Mouse (Mus musculus): ENCODE data around the gene Il20rb. TPM values are rescaled to one million over a fixed set of nuclear protein-coding genes. Genes with fewer than 3 reads are reported as not detected.

Gene Il20rb
- polyA plus RNA-seq, 1 experiment from 2014 or later: 3.7 TPM

DNA sequence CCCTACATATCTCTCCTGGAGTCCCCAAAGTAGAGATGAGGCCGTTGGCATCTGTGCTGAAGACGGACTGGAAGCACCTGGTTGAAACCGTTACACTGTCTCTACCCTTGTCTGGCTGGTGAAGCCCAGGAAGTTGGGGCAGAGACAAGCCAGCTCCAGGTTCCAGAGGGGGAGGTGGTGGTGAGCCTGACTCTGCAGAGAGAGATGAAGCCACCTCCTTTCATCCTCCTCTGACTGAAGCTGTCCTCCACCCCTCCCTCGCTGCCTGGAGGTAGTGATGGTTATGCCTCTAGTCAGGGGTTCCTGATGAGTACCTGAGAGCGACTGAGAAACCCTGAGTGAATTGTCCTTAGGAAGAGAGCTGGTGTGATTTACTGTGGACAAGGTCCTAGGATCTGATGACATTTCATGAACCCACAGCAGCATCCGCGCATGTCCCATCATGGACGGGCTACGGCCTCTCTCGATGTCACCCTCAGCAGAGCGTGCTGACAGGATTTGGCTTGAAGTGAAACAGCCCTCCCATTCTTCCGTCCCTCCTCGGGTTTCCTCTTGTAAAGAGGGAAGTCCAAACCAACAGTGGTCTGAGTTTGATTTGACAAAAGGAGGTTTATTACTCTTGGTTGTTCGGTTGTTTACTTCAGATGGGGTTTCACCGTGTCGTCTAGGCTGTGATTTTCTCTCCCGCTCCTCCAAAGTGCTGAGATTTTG is 28.5 kb downstream of the Il20rb start:
- no peaks in the 10 kb centered on the region for H3K27me3 ChIP-seq (replicated peaks; ENCODE audit: control insufficient read depth, insufficient read depth, low read length)
- no peak overlapping the region for H3K4me3 ChIP-seq (ENCODE audit: low read depth, low read length)
- no peak overlapping the region for H3K9ac ChIP-seq (ENCODE audit: low read depth, low read length)
- 0 out of 2 replicates have a peak, but pooled peaks cover 10% of the 10 kb centered on the region for H3K36me3 ChIP-seq (ENCODE audit: control insufficient read depth, insufficient read depth, low read length)
- H3K4me2 ChIP-seq (ENCODE audit: low read depth, low read length): no peak overlapping the region
- no peak overlapping the region for H3K27ac ChIP-seq (replicated peaks; ENCODE audit: low read depth, low read length)
- ATAC-seq (ENCODE audit: low read depth) (no peak), DNase-seq (ENCODE audit: low spot score) (no peak)
- H3K9me3 ChIP-seq (ENCODE audit: control insufficient read depth, low read length): no peaks in the 10 kb centered on the region
- WGBS: 84% methylated on average over 17 of the region's 17 CpGs
- 0 out of 2 replicates have a peak, but pooled peaks cover 2% of the 10 kb centered on the region for H3K4me1 ChIP-seq (ENCODE audit: control insufficient read depth, insufficient read depth, low read length)

DNA sequence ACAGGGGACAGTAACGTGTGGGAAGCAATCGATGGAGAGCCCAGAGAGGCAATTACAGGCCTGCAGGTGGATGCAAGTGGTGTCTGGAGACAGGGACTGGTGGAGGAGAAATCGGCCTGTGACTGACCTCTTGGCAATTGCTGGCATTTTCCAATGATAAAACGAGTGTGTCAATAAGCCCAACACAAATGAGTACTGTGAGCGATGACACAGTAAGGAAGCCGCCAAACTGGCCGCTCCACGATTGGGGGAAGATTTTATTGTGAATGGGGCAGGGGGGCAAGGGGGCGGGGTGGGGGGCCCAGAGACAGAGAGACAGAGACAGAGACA is 32.0 kb downstream of the Il20rb start:
- Histone ChIP-seq H3K9ac (ENCODE audit: low read depth, low read length) (peak overlapping the region; percentile 62), H3K4me2 (ENCODE audit: low read depth, low read length) (peak overlapping the region; percentile 79), H3K27ac (replicated peaks; ENCODE audit: low read depth, low read length) (no peak overlapping the region), H3K27me3 (replicated peaks; ENCODE audit: control insufficient read depth, insufficient read depth, low read length) (no peaks in the 10 kb centered on the region), H3K9me3 (ENCODE audit: control insufficient read depth, low read length) (no peaks in the 10 kb centered on the region), H3K4me3 (ENCODE audit: low read depth, low read length) (peak overlapping the region; percentile 43), H3K36me3 (ENCODE audit: control insufficient read depth, insufficient read depth, low read length) (0 out of 2 replicates have a peak, but pooled peaks cover 8% of the 10 kb centered on the region), H3K4me1 (ENCODE audit: control insufficient read depth, insufficient read depth, low read length) (0 out of 2 replicates have a peak, but pooled peaks cover 2% of the 10 kb centered on the region)
- ATAC-seq (ENCODE audit: low read depth) (0 out of 2 replicates have a peak, but pooled peaks have one; percentile 10), DNase-seq (ENCODE audit: low spot score) (no peak)
- WGBS: 20% methylated on average over 9 of the region's 9 CpGs

DNA sequence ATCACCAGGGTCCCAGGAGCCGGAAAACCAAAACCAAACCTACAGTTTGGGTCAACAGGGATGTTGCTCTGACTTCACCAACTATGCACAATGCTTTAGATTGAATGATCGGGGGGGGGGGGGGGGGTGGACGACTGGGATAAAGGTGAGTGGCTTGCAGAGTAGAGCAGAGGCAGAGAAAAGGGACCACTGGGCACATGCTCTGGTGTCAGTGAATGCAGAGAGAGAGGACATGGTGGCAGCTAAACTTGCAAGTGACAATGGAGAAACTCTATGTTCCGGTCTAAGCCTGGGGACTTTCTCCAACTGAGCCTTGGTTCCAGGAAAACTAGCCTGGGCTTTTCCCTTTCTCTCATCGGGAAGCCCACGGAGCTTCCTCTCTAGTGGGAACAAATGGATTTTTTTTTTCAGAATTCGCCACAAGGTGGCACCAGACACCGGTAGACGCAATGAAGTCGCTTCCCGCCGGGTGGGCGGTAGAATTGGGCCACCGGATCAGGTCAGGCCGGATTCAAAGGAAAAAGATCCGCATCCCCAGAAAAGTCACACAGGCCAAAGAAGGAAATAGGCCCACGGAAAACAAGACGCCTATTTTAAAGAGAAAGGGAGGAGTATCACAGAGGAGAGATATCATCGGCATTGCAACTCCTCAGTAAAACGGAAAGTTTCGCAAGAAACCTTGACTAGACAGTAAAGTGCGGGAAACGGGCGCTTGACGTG is 32.5 kb downstream of the Il20rb start:
- Histone ChIP-seq H3K4me3 (ENCODE audit: low read depth, low read length) (peak overlapping the region; percentile 43), H3K27ac (replicated peaks; ENCODE audit: low read depth, low read length) (no peak overlapping the region), H3K9ac (ENCODE audit: low read depth, low read length) (peak overlapping the region; percentile 62), H3K36me3 (ENCODE audit: control insufficient read depth, insufficient read depth, low read length) (0 out of 2 replicates have a peak, but pooled peaks cover 8% of the 10 kb centered on the region), H3K27me3 (replicated peaks; ENCODE audit: control insufficient read depth, insufficient read depth, low read length) (no peaks in the 10 kb centered on the region), H3K4me1 (ENCODE audit: control insufficient read depth, insufficient read depth, low read length) (0 out of 2 replicates have a peak, but pooled peaks cover 2% of the 10 kb centered on the region), H3K4me2 (ENCODE audit: low read depth, low read length) (peak overlapping the region; percentile 79), H3K9me3 (ENCODE audit: control insufficient read depth, low read length) (no peaks in the 10 kb centered on the region)
- peak; percentile 89 for DNase-seq (ENCODE audit: low spot score)
- WGBS: 8% methylated on average over 24 of the region's 25 CpGs
- peak; percentile 38; the same call in 1 of the 2 replicates for ATAC-seq (ENCODE audit: low read depth)

- H3K27ac ChIP-seq (replicated peaks; ENCODE audit: low read depth, low read length): no peak overlapping the region
- no peak for DNase-seq (ENCODE audit: low spot score)
- no peak for ATAC-seq (ENCODE audit: low read depth)
- 55% methylated on average over 6 of the region's 6 CpGs for WGBS
- no peak overlapping the region for H3K4me2 ChIP-seq (ENCODE audit: low read depth, low read length)
- no peak overlapping the region for H3K9ac ChIP-seq (ENCODE audit: low read depth, low read length)
- H3K4me3 ChIP-seq (ENCODE audit: low read depth, low read length): no peak overlapping the region
- H3K9me3 ChIP-seq (ENCODE audit: control insufficient read depth, low read length): no peaks in the 10 kb centered on the region
- H3K36me3 ChIP-seq (ENCODE audit: control insufficient read depth, insufficient read depth, low read length): no peaks in the 10 kb centered on the region
- H3K4me1 ChIP-seq (ENCODE audit: control insufficient read depth, insufficient read depth, low read length): 0 out of 2 replicates have a peak, but pooled peaks cover 2% of the 10 kb centered on the region
- H3K27me3 ChIP-seq (replicated peaks; ENCODE audit: control insufficient read depth, insufficient read depth, low read length): no peaks in the 10 kb centered on the region
Observed at GRCm38 (mm10) chr9:100452432-100452831, 34.2 kb downstream of the Il20rb start.

GRCm38 (mm10) chr9:100446059-100446686 is 40.4 kb downstream of the Il20rb start:
- Histone ChIP-seq H3K9ac (ENCODE audit: low read depth, low read length) (peak overlapping the region; percentile 55), H3K4me3 (ENCODE audit: low read depth, low read length) (peak overlapping the region; percentile 51), H3K27me3 (replicated peaks; ENCODE audit: control insufficient read depth, insufficient read depth, low read length) (no peaks in the 10 kb centered on the region; the same call in 1 of the 2 replicates), H3K27ac (replicated peaks; ENCODE audit: low read depth, low read length) (0 out of 2 replicates have a peak overlapping the region, but pooled peaks have one; percentile 35), H3K4me2 (ENCODE audit: low read depth, low read length) (peak overlapping the region; percentile 90), H3K9me3 (ENCODE audit: control insufficient read depth, low read length) (no peaks in the 10 kb centered on the region), H3K36me3 (ENCODE audit: control insufficient read depth, insufficient read depth, low read length) (no peaks in the 10 kb centered on the region), H3K4me1 (ENCODE audit: control insufficient read depth, insufficient read depth, low read length) (peaks cover 8% of the 10 kb centered on the region)
- WGBS: under 1% methylated on average over 31 of the region's 32 CpGs
- DNase-seq (ENCODE audit: low spot score) (peak; percentile 86), ATAC-seq (ENCODE audit: low read depth) (peak; percentile 92)

DNA sequence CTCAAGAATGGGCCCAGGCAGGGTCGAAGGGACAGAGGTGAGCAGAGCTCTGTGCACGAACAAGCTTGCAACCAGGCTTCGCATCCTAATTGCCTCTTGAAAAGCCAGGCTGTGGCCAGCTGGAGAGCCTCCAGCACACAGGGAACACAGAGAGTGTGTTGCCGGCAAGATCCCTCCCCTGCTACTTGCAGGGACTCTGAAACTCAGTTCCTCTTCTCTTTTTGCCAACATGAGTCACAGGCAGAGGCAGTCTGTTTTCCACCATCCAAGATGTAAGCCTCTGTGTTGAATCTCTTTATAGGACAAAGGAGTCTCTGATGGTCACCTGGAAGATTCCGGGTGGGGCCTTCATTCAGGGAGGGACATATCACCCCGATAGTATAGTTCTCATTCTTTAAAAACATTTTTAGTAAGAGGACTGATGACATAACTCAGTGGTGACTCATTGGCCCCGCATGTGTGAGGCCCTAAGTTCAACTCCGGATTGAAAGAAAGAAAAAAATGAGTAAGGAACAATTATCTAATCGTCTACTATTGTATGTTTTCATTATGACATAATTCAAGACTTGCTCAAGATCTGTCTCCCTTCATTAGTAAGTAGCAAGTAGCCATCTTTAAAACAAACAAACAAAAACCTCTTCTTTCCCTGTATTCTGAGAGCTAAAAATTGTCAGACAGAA is 46.3 kb downstream of the Il20rb start:
- ATAC-seq (ENCODE audit: low read depth) (peak; percentile 53; the same call in 1 of the 2 replicates), DNase-seq (ENCODE audit: low spot score) (peak; percentile 54)
- Histone ChIP-seq H3K27ac (replicated peaks; ENCODE audit: low read depth, low read length) (no peak overlapping the region), H3K9me3 (ENCODE audit: control insufficient read depth, low read length) (no peaks in the 10 kb centered on the region), H3K4me2 (ENCODE audit: low read depth, low read length) (no peak overlapping the region), H3K27me3 (replicated peaks; ENCODE audit: control insufficient read depth, insufficient read depth, low read length) (no peaks in the 10 kb centered on the region; the same call in 1 of the 2 replicates), H3K4me1 (ENCODE audit: control insufficient read depth, insufficient read depth, low read length) (peaks cover 3% of the 10 kb centered on the region; the same call in 1 of the 2 replicates), H3K9ac (ENCODE audit: low read depth, low read length) (no peak overlapping the region), H3K4me3 (ENCODE audit: low read depth, low read length) (no peak overlapping the region), H3K36me3 (ENCODE audit: control insufficient read depth, insufficient read depth, low read length) (no peaks in the 10 kb centered on the region)
- 45% methylated on average over 9 of the region's 9 CpGs for WGBS

- H3K9me3 ChIP-seq (ENCODE audit: control insufficient read depth, low read length): no peaks in the 10 kb centered on the region
- no peak overlapping the region for H3K4me2 ChIP-seq (ENCODE audit: low read depth, low read length)
- ATAC-seq (ENCODE audit: low read depth) (no peak), DNase-seq (ENCODE audit: low spot score) (no peak)
- no peak overlapping the region for H3K4me3 ChIP-seq (ENCODE audit: low read depth, low read length)
- no peaks in the 10 kb centered on the region for H3K27me3 ChIP-seq (replicated peaks; ENCODE audit: control insufficient read depth, insufficient read depth, low read length)
- no peak overlapping the region for H3K9ac ChIP-seq (ENCODE audit: low read depth, low read length)
- 84% methylated on average over 8 of the region's 8 CpGs for WGBS
- H3K27ac ChIP-seq (replicated peaks; ENCODE audit: low read depth, low read length): no peak overlapping the region
- no peaks in the 10 kb centered on the region for H3K36me3 ChIP-seq (ENCODE audit: control insufficient read depth, insufficient read depth, low read length)
- peaks cover 3% of the 10 kb centered on the region; the same call in 1 of the 2 replicates for H3K4me1 ChIP-seq (ENCODE audit: control insufficient read depth, insufficient read depth, low read length)
Observed at GRCm38 (mm10) chr9:100439481-100439880, 47.1 kb downstream of the Il20rb start.

DNA sequence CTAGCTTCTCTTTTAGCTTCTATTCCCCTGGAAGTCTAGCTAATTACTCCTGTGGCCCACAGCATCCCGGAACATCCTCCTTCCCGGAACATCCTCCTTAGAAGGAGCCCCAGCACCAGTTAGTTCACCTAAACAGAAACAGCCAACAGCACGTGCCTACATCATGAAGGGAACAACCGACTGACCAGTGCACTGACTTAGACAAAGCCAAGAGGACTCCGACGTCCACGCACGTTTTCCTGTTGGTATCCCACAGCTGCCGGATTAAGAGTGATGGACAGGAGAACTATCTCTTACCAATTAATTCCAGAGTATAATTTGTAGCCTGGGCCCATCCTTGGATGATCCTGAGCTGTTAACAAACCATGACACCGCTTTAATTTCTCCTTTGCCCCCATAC is 47.6 kb downstream of the Il20rb start:
- Histone ChIP-seq H3K9ac (ENCODE audit: low read depth, low read length) (no peak overlapping the region), H3K36me3 (ENCODE audit: control insufficient read depth, insufficient read depth, low read length) (no peaks in the 10 kb centered on the region), H3K4me3 (ENCODE audit: low read depth, low read length) (no peak overlapping the region), H3K27ac (replicated peaks; ENCODE audit: low read depth, low read length) (no peak overlapping the region), H3K27me3 (replicated peaks; ENCODE audit: control insufficient read depth, insufficient read depth, low read length) (no peaks in the 10 kb centered on the region), H3K4me1 (ENCODE audit: control insufficient read depth, insufficient read depth, low read length) (peaks cover 3% of the 10 kb centered on the region; the same call in 1 of the 2 replicates), H3K4me2 (ENCODE audit: low read depth, low read length) (no peak overlapping the region), H3K9me3 (ENCODE audit: control insufficient read depth, low read length) (no peaks in the 10 kb centered on the region)
- no peak for DNase-seq (ENCODE audit: low spot score)
- ATAC-seq (ENCODE audit: low read depth): no peak
- 86% methylated on average over 10 of the region's 10 CpGs for WGBS

Data from embryonic facial prominence, embryonic 14.5 days (tissue).